Mouse (Mus musculus): ENCODE results near the gene Mtx2.

Mtx2 gene

DNA sequence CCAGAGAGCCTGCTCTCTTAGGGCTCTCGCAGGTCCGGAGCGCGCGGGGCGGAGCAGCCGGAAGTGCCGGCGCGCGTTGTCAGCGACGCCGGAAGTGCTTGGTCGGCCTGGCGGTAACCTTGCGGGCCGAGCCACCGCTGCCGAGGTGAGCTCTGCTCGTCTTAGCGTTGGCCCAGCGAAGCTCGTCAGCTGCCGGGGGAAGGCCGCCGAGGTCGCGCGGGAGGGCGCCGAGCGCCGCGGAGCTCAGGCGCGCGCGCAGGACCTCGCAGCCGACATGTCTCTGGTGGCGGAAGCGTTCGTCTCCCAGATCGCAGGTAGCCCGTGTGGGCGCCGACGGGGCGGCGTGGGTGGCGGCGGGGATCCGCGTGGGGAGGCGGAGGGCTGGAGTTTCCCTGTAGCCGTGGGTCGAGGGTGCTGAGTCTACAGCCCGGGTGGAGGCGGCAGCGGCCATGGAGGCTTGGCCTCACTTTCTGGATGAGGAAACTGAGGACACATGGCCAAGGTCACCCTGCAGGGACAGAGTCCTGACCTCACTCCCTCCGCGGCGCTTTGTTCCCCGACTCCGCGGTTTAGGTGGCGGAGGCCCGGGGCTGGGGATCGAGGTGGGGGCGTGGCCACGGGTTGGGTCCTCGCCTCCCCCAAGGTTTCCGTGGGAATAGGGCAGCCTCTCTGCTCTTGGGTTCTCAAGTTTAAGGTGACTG, at the start of gene Mtx2:
Gene Mtx2 (plus strand): TSS at position 74 of the 701 bp plus-strand sequence.
- DNase-seq: peak; percentile 71

GRCm38 (mm10) chr2:74777536-74778275, 47.9 kb upstream of the Mtx2 start:
- DNase-seq: peak; percentile 10

GRCm38 (mm10) chr2:74781386-74781785, 44.2 kb upstream of the Mtx2 start:
- no peak for DNase-seq

- DNase-seq: no peak
These were observed 30.1 kb upstream of the Mtx2 start for GRCm38 (mm10) chr2:74795531-74795930.

DNA sequence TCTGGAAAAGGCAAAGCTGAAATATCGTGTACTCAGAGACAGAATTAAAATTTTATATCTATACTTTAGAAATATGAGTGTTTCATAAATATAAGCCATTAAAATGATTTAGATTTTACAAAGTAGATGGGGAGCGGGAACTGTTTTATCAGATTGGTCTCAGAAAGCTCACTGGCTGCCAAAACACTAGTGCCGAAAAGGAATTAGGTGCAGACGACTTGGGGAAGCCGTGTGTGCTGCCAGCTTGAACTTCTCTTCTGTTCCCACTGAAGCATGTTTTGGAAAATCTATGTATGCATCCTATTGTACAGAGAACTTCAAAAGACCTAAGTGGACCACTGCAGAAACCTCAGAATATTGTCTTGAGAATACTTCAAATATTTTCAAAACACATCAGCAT, 17.2 kb upstream of the Mtx2 start:
- no peak for DNase-seq

- no peak for DNase-seq
These were observed 2.9 kb upstream of the Mtx2 start for GRCm38 (mm10) chr2:74822654-74823053.

GRCm38 (mm10) chr2:74825371-74825729, 253 bp upstream of the Mtx2 start:
- DNase-seq: no peak

- no peak for DNase-seq
These were observed 21.4 kb downstream of the Mtx2 start for GRCm38 (mm10) chr2:74846992-74847391.

DNA sequence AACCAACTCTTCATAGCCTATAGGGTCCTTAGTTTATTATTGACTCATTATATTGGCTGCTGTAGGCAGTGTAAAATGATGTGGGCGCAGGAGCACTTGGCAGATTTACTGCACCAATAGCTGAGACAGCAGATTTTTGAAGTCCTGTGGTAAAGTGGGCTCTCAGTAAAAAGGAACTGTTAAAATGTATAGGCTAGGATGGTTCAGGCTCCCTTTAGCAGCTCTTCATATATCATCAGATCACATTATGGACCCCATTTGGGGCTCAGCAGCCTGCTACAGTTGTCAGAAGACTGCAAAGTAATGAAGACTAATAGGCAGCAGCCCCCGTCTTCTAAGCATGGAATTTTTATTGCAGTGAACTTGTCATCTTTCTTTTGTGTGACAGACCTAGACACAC, 21.9 kb downstream of the Mtx2 start:
- DNase-seq: no peak

DNA sequence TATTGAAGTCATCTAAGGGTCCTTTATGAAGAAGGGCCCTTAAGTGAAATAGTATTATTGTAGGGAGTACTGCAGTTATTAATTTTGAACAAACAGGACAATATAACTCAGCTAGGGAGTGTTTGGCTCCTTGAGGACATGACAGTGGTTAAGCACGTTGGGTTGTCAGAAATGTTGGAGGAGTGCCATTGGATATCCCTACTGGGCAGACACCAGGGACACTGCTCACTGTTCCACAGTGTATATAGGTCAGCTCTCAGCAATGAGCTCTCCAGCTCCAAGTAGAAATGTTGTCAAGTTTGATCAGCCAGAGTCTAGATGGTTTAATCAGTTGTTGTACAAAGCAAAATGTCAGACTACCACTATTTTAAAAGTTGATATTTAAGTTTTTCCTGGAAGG, 24.4 kb downstream of the Mtx2 start:
- no peak for DNase-seq

- no peak for DNase-seq
These were observed 36.5 kb downstream of the Mtx2 start for GRCm38 (mm10) chr2:74862070-74862476.

GRCm38 (mm10) chr2:74865414-74865813, 39.8 kb downstream of the Mtx2 start:
- DNase-seq: no peak

DNA sequence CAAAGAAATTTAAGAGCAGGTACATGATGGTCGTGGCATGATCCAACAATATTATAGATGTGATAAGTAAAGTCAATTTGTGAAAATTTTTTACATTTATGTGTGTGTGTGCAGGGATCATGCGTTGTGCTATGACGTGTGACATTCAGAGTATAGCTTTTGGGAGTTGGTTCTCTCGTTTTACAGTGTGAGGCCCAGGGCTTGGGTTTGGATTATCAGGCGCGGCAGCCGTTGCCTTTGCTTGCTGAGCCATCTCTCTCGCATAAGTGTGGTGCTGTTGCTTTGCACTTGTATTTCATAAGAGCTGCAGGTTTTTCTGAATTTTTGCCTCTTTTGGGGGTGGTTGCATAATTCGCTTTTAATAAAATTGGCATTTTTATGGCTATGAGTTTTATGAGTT, 48.4 kb downstream of the Mtx2 start:
- DNase-seq: no peak

DNA sequence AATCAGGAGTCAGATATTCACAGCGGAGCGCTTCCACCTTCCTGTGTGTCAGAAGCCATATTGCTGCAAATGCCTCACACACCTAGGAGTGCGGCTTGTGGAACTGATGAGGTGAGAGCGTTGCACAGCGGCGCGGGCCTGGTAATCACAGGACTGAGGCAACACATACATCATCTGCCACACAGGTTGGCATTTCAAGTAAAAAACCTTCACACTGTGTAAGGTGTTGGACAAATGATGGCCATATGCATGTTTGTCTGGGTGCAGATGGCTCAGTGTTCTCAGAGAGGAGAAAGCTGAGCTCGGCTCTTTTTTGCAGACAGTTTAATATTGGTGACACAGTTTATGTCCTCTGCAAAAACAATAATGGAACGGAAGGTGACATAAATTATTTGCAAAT, 58.8 kb downstream of the Mtx2 start:
- no peak for DNase-seq

- DNase-seq: no peak
These were observed 66.3 kb downstream of the Mtx2 start for GRCm38 (mm10) chr2:74891868-74892267.

- no peak for DNase-seq
These were observed 67.4 kb downstream of the Mtx2 start for GRCm38 (mm10) chr2:74892881-74893615.

DNA sequence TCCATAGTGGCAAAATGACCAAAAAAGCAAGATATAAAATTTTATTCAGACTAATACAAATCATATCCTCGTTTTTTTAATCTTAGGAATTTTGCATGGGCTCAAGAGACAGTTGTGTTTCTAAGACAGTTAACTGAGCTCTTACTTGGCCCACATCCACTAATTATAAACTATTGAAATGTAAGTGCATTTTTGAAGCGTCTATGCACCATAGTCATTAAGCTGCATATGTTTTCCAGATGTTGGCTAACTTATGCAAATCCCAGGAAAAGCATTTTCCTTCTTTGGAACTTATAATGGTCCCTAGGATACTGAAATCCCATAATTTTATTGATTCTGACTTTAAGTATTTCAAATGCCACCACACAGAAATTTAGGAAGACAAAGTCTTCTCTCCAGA, 68.5 kb downstream of the Mtx2 start:
- DNase-seq: no peak

DNA sequence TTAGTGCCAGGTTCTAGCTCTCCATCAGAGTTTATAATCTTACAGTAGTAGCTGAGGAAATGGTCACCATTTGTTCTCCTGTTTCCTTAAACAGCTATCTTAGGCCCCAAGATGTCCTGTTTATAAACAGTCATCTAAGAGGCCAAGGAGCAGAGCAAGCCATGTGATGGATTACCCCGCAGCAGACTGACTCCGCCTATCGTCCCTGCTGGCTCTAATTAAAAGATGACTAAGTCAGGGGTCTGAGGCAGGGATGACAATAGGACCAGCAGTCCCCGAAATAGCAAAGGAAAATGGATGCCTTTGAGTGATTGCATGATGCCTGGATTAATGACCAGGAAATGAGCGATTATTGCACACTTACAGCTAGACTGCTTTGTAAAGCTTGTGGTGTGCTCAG, 74.4 kb downstream of the Mtx2 start:
- no peak for DNase-seq

DNA sequence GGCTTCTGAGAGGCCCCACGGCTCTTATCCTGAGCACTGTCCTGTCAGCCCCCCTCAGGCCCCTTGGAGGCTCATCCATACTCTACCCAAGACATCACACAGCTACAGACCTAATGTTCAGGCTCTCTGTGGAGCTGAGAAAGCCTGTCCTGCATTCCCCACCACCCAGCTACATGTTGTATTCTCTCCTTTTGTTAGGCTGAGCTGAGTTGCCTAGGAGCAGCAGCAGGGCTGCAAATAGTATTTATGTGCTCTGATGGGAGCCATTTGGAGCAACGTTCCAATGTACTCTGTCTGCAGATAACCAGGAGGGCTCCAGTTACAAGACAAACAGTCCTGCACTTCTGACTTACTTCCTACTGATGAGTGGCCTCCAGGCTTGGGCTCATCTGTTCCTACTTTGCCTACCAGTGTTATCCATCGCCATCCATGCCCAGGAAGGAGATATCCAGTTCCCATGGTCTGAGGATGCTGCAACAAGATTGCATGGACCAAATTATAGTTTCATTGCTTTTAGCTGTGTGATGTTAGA, 76.2 kb downstream of the Mtx2 start:
- no peak for DNase-seq

DNA sequence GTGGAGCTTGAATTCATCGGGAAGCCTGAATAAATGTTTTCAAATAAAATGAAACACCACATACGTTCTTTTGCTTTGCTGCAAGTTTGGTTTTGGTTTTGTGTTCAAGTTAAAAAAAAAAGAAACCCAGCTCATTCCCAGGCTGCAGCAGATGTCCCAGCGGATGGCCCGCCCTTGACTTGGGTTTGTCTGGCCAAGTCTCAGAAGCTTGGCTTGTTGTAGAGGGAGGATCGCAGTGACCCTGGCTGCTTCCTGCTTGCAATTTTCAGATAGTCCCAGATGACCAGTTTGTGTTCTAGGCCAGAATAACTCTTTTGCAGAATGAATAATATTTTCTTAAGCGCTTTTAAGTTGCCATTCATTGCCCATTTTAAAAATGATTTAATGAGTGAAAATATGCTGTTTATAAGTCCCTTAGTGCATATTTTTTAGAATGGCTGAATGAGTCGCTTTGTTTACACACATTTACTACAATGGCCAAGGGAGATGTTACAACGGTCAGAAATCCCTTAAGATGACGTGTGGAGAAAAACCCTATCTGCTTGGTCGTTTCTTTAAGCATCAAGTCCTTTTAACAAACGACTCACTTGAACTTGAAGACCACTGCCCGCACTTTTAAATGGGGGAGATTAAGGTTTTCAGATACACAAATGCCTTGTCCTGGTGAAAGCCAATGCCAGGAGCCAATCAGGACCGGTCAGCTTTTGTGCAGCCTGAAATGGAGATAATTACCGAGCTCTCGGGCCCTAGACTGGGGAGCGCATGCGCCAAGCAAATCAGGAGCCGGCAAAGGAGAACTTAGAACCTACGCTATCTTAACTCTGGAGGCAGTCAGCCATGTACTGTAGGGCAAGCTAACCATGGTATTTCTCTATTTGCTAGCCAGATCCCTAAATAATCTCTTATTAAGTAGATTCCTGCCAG, 82.0 kb downstream of the Mtx2 start:
- DNase-seq: no peak

- DNase-seq: no peak
These were observed 86.4 kb downstream of the Mtx2 start for GRCm38 (mm10) chr2:74912031-74912430.

DNA sequence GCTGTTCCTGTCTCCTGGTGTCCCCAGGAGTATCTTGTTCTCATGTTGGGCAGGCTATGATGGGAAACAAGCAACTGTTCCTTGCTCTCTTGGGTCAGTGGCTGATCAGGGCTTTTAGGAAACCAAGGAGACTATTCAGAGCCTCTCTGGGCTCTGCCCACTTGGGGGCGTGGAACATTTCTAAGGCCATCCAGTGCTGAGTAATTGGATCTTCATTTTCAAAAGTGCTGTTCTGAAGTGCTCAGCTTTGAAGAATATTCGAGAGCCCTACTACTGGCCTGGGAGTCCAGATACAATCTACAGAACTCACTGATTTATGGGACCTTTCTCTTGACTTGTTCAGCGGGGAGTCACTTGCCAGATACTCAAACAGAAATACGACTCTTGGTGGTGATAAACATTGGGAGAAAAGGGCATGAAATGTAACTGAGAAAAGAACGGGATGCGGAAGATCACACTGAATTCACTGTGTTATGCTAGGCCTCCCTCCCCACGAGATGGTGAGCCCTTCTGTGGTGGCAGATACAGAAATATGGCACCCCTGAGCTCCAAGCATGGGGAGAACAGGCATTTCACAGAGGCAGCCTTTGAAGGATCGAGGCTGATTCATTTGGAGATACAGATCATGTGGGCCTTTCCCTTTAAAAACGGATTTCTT, 92.4 kb downstream of the Mtx2 start:
- DNase-seq: no peak

All from right cerebral cortex, postnatal 4 days (tissue).